Mouse (Mus musculus) liver, postnatal 0 days (tissue): ENCODE data around the gene Tmem182.

ENCODE experiments used
- CTCF ChIP-seq: sonication (generic); IDR thresholded peaks from 2 replicates; pipeline ENCODE4 v1.5.1; 2016; ENCODE audit warnings: antibody characterized with exemption, low read depth
- EP300 ChIP-seq: IDR thresholded peaks from 2 replicates; pipeline ENCODE4 v1.6.1; 2016; ENCODE audit warnings: antibody characterized with exemption, low read depth, mild to moderate bottlenecking

DNA sequence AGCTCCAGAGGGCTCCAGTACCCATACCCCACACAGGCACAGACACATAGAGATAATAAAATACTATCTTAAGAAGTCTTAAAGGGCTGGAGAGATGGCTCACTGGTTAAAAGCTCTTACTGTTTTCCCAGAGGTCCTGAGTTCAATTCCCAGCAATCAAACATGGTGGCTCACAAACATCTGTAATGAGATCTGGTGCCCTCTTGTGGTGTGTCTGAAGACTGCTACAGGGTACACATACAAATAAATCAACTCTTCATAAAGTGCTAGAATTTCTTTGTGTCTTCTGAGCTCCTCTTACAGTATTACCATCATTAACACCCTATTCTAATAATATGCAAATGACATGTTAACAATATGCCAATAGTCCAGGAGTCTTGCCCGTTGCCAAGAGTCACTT, 41.4 kb upstream of the Tmem182 start:
- TF ChIP-seq CTCF (no peak), EP300 (no peak)
